Mouse (Mus musculus): ENCODE results near the gene Klra2. TPM values are rescaled to one million over a fixed set of nuclear protein-coding genes. Genes with fewer than 3 reads are reported as not detected.
"Not testable (repeated sequence)": the region's sequence is repeated elsewhere in the genome, so short reads cannot be mapped to it uniquely, and the experiment has no call there.

Gene Klra2
- 0.73 TPM in 1 of 2 replicates, not detected in the other for polyA plus RNA-seq (2011; ENCODE audit: insufficient read length, low read depth, missing spikeins)

DNA sequence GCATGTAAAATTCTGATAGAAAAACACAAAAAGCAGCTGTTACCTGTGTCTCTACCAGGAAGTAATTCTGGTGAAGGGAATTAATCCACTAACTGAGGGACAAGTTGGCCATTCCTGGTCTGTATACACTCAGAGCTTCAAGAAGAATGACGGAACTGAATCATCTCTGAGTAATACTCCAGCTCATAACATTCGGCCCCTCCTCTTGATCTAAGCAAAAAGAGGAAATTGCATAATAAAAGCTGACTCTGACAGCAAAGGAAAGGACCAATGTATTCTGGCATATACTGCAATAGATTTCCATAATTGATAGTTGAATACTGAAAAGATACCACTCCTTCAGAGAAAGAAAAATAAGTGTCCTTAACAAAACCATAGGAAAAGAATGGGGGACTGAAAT is at the start of gene Klra2:
TSS of gene Klra2 (minus strand) at position 157 of the 400 bp plus-strand sequence.
- H3K4me1 ChIP-seq (ENCODE audit: control insufficient read depth, insufficient read depth, low read length) = no peaks in the 10 kb centered on the region
- TF ChIP-seq CTCF (IDR thresholded peaks at IDR 0.05; ENCODE audit: borderline replicate concordance, insufficient read depth, low read length) = no peak
- TF ChIP-seq POLR2A (IDR thresholded peaks at IDR 0.05; ENCODE audit: low read depth, low read length) = no peak
- no peak within 1 kb of the TSS; the same call in 1 of the 2 replicates for H3K27ac ChIP-seq (ENCODE audit: insufficient read depth, low read length)
- H3K4me3 ChIP-seq (ENCODE audit: insufficient read depth, low read length) = no peak within 1 kb of the TSS

GRCm38 (mm10) chr6:131294435-131295112 is 47.4 kb upstream of the Klra2 start:
- TF ChIP-seq POLR2A (IDR thresholded peaks at IDR 0.05; ENCODE audit: low read depth, low read length) = no peak
- peaks cover 6% of the 10 kb centered on the region for H3K4me1 ChIP-seq (ENCODE audit: control insufficient read depth, insufficient read depth, low read length)
- no peak overlapping the region for H3K27ac ChIP-seq (ENCODE audit: insufficient read depth, low read length)
- no peak overlapping the region for H3K4me3 ChIP-seq (ENCODE audit: insufficient read depth, low read length)

GRCm38 (mm10) chr6:131293916-131294315 is 46.8 kb upstream of the Klra2 start:
- no peak overlapping the region for H3K27ac ChIP-seq (ENCODE audit: insufficient read depth, low read length)
- TF ChIP-seq POLR2A (IDR thresholded peaks at IDR 0.05; ENCODE audit: low read depth, low read length) = no peak
- no peak for TF ChIP-seq CTCF (IDR thresholded peaks at IDR 0.05; ENCODE audit: borderline replicate concordance, insufficient read depth, low read length)
- peaks cover 6% of the 10 kb centered on the region for H3K4me1 ChIP-seq (ENCODE audit: control insufficient read depth, insufficient read depth, low read length)
- no peak overlapping the region for H3K4me3 ChIP-seq (ENCODE audit: insufficient read depth, low read length)

DNA sequence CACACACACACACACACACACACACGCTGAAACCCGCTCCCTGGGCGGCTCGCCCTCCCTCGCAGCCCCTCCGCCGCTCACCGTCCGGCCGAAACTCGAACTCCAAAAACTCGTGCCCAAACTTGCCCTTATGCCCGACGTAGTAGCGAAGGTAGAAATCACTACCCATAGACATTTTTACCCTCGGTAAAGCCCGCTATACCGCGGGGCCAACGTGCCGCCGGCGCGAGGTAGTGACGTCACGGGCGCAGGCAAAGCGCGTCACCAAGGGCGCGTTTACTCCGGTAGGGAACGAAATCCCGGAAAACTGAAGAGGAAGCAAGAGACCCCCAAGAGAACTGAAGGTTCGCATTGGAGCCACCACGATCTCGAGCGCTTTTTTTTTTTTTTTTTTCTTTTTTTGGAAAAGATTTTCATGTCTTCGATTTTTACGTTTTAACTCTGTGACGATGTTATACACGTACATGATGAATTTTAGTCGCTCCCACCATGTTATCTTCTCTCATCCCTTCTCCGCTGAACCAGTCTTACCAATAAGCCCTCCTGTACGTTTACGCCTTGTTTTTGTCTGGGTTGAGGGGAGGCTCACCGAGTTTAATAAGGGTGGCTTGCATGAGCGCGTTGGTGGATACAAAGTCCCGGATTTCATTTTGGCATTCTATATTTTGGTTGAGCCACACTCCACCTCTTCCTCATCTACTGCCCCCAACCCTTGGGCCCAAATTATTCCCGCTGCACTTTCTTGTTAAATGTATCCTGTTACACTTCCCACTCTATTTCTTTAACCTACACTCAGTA is 46.0 kb upstream of the Klra2 start, which contains the start of gene Magohb:
TSS of gene Magohb (minus strand) at position 254 of the 798 bp plus-strand sequence.
- peak within 1 kb of the TSS; percentile 28 for H3K27ac ChIP-seq (ENCODE audit: insufficient read depth, low read length)
- TF ChIP-seq POLR2A (IDR thresholded peaks at IDR 0.05; ENCODE audit: low read depth, low read length) = peak; percentile 27
- no peak for TF ChIP-seq CTCF (IDR thresholded peaks at IDR 0.05; ENCODE audit: borderline replicate concordance, insufficient read depth, low read length)
- H3K4me3 ChIP-seq (ENCODE audit: insufficient read depth, low read length) = peak within 1 kb of the TSS; percentile 92
- peaks cover 3% of the 10 kb centered on the region for H3K4me1 ChIP-seq (ENCODE audit: control insufficient read depth, insufficient read depth, low read length)

GRCm38 (mm10) chr6:131292276-131292990 is 45.3 kb upstream of the Klra2 start:
- Histone ChIP-seq H3K4me3 (ENCODE audit: insufficient read depth, low read length) (peak overlapping the region; percentile 92), H3K27ac (ENCODE audit: insufficient read depth, low read length) (peak overlapping the region; percentile 28)
- TF ChIP-seq CTCF (IDR thresholded peaks at IDR 0.05; ENCODE audit: borderline replicate concordance, insufficient read depth, low read length) (no peak), POLR2A (IDR thresholded peaks at IDR 0.05; ENCODE audit: low read depth, low read length) (no peak)

GRCm38 (mm10) chr6:131290430-131290829 is 43.3 kb upstream of the Klra2 start:
- TF ChIP-seq POLR2A (IDR thresholded peaks at IDR 0.05; ENCODE audit: low read depth, low read length) (no peak), CTCF (IDR thresholded peaks at IDR 0.05; ENCODE audit: borderline replicate concordance, insufficient read depth, low read length) (peak; percentile 76; the same call in 1 of the 2 replicates)
- H3K4me1 ChIP-seq (ENCODE audit: control insufficient read depth, insufficient read depth, low read length) = peaks cover 3% of the 10 kb centered on the region
- no peak overlapping the region for H3K4me3 ChIP-seq (ENCODE audit: insufficient read depth, low read length)
- no peak overlapping the region for H3K27ac ChIP-seq (ENCODE audit: insufficient read depth, low read length)

More at GRCm38 (mm10) chr6:131292276-131292990, 45.3 kb upstream of the Klra2 start:
- H3K4me1 ChIP-seq (ENCODE audit: control insufficient read depth, insufficient read depth, low read length) = peaks cover 3% of the 10 kb centered on the region

GRCm38 (mm10) chr6:131278160-131278559 is 31.0 kb upstream of the Klra2 start:
- not testable (repeated sequence) for H3K4me1 ChIP-seq (ENCODE audit: control insufficient read depth, insufficient read depth, low read length); H3K4me3 ChIP-seq (ENCODE audit: insufficient read depth, low read length); H3K27ac ChIP-seq (ENCODE audit: insufficient read depth, low read length)

DNA sequence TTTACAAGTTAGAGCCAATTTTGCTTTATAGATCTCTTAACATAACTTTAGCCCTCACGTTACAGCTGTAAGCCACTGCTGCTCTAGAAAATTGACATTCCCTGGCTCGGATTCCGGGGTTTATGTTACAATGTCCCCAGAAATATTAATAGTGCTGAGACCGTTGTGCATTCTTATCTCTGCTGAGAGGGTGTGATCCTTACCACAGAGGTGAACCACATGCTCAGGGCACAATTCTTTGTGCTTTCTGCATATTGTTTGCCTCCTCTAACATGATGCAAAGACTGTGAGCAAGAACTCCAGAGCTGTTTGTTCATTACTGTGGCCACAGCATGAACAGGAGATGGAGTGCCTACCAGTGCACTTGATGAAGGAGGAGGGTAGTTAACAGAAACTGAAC is 29.5 kb upstream of the Klra2 start:
- TF ChIP-seq POLR2A (IDR thresholded peaks at IDR 0.05; ENCODE audit: low read depth, low read length) (no peak), CTCF (IDR thresholded peaks at IDR 0.05; ENCODE audit: borderline replicate concordance, insufficient read depth, low read length) (no peak)
- Histone ChIP-seq H3K27ac (ENCODE audit: insufficient read depth, low read length) (no peak overlapping the region), H3K4me1 (ENCODE audit: control insufficient read depth, insufficient read depth, low read length) (no peaks in the 10 kb centered on the region), H3K4me3 (ENCODE audit: insufficient read depth, low read length) (no peak overlapping the region)

GRCm38 (mm10) chr6:131272311-131272710 is 25.1 kb upstream of the Klra2 start:
- H3K4me3 ChIP-seq (ENCODE audit: insufficient read depth, low read length) = no peak overlapping the region
- no peak overlapping the region for H3K27ac ChIP-seq (ENCODE audit: insufficient read depth, low read length)

More at GRCm38 (mm10) chr6:131272311-131272710, 25.1 kb upstream of the Klra2 start:
- H3K4me1 ChIP-seq (ENCODE audit: control insufficient read depth, insufficient read depth, low read length) = no peaks in the 10 kb centered on the region
- TF ChIP-seq CTCF (IDR thresholded peaks at IDR 0.05; ENCODE audit: borderline replicate concordance, insufficient read depth, low read length) (no peak), POLR2A (IDR thresholded peaks at IDR 0.05; ENCODE audit: low read depth, low read length) (no peak)
